Mouse (Mus musculus): ENCODE data around the gene Prrx1. TPM values are rescaled to one million over a fixed set of nuclear protein-coding genes. Genes with fewer than 3 reads are reported as not detected.

Gene Prrx1
- polyA plus RNA-seq, 1 experiment from 2014 or later, result 5.3 TPM

DNA sequence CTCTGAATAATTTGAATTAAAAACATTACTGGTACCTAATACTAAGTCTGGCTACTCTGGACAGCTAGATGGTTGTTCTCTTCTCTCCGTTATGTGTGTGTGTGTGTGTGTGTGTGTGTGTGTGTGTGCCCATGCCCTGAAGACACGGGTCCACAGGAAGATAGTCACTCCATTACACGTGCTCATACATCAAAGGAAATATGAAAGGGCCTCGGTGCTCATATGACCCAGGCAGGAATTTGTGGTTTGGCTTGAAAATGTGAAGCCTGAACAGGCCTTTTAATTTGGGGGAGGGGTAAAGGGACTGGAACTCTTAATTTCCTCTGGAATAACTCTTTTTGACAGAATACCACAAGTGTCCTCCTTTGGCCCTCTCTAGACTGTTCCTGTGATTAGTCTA is 115.5 kb downstream of the Prrx1 start:
- Histone ChIP-seq H3K9ac (no peak overlapping the region), H3K4me3 (replicated peaks; ENCODE audit: low read length) (no peak overlapping the region), H3K36me3 (replicated peaks; ENCODE audit: control insufficient read depth, insufficient read depth) (no peaks in the 10 kb centered on the region), H3K9me3 (ENCODE audit: control insufficient read depth, low read length) (no peaks in the 10 kb centered on the region), H3K27ac (no peak overlapping the region), H3K4me2 (replicated peaks) (no peak overlapping the region), H3K4me1 (replicated peaks; ENCODE audit: control insufficient read depth, insufficient read depth, low read length) (no peaks in the 10 kb centered on the region), H3K27me3 (ENCODE audit: control insufficient read depth, insufficient read depth, low read length) (no peaks in the 10 kb centered on the region)
- WGBS, result 94% methylated on average over 4 of the region's 4 CpGs
- DNase-seq (ENCODE audit: low spot score) (no peak), ATAC-seq (ENCODE audit: low FRiP score) (no peak)

Other genes with a start within 250 kb of the Prrx1 start
- not detected in 2 replicates for gene Mroh9, start 228.0 kb downstream of the Prrx1 start, polyA plus RNA-seq (2014; fragmentation: Nextera tagmentation; extraction: Ambion mirVana)
- gene Gorab, start 90.0 kb upstream of the Prrx1 start, polyA plus RNA-seq (2014; fragmentation: Nextera tagmentation; extraction: Ambion mirVana), result 20.5 and 22.2 TPM in 2 replicates